Mouse (Mus musculus) CH12.LX (cell line): ENCODE data around the gene Kif26a. TPM values are rescaled to one million over a fixed set of nuclear protein-coding genes. Genes with fewer than 3 reads are reported as not detected.

Experiments
- DNase-seq: peaks from one replicate; pipeline ENCODE4 v3.0.0-alpha.2; 2013; ENCODE audit errors: extremely low read depth
- H3K27ac ChIP-seq: 2 replicates; pipeline ENCODE4 v1.5.1; 2012; ENCODE audit warnings: low read depth, mild to moderate bottlenecking, control low read depth, moderate library complexity; ENCODE audit not compliant: insufficient read depth
- H3K27me3 ChIP-seq: replicated peaks from 2 replicates; pipeline ENCODE3; 2012; ENCODE audit warnings: inconsistent platforms
- H3K36me3 ChIP-seq, 2 experiments: replicated peaks in 1 of 2; 2 replicates each; pipeline versions ENCODE3 to v1.6.1; 2012; ENCODE audit warnings: inconsistent platforms in 1 of 2, low read length in 1 of 2, mild to moderate bottlenecking in 1 of 2, mixed read lengths in 1 of 2, moderate library complexity in 1 of 2; ENCODE audit not compliant: control insufficient read depth in 1 of 2, insufficient read depth in 1 of 2
- H3K4me1 ChIP-seq, 2 experiments: 2 replicates each; pipeline ENCODE4 v1.6.1; 2012; ENCODE audit warnings: inconsistent platforms in 1 of 2, moderate library complexity in 1 of 2; ENCODE audit not compliant: insufficient read depth in 2 of 2, control insufficient read depth in 1 of 2
- H3K4me2 ChIP-seq: 2 replicates; pipeline ENCODE4 v1.6.1; 2012; ENCODE audit warnings: low read depth, mild to moderate bottlenecking, control low read depth; ENCODE audit not compliant: poor library complexity, insufficient read depth, severe bottlenecking
- H3K4me3 ChIP-seq, 3 experiments: fragments of 150-350 bp in 1 of 3; sonication (generic) in 1 of 3; replicated peaks in 1 of 3; 2 replicates each; pipeline versions ENCODE3 to v1.5.1; 2011 to 2012; ENCODE audit warnings: low read depth in 2 of 3, low read length in 2 of 3, mild to moderate bottlenecking in 2 of 3, moderate library complexity in 2 of 3, control low read depth in 1 of 3, improper control_type of control experiment in 1 of 3, inconsistent platforms in 1 of 3, mixed read lengths in 1 of 3; ENCODE audit not compliant: poor library complexity in 1 of 3
- H3K79me2 ChIP-seq: replicated peaks from 2 replicates; pipeline ENCODE4 v1.6.1; 2012; ENCODE audit warnings: mild to moderate bottlenecking, moderate library complexity; ENCODE audit not compliant: control insufficient read depth, poor library complexity, insufficient read depth, severe bottlenecking; ENCODE audit errors: extremely low read depth
- H3K9ac ChIP-seq: 2 replicates; pipeline ENCODE4 v1.6.1; 2012; ENCODE audit warnings: low read depth, mild to moderate bottlenecking, control low read depth, moderate library complexity; ENCODE audit not compliant: insufficient read depth
- H3K9me3 ChIP-seq: replicated peaks from 2 replicates; pipeline ENCODE3; 2012; ENCODE audit warnings: low read length, inconsistent platforms, mixed read lengths
- CHD1 ChIP-seq: IDR thresholded peaks from 2 replicates; pipeline ENCODE4 v1.6.1; 2012; ENCODE audit warnings: low read depth, low read length, improper control_type of control experiment, inconsistent platforms
- E2F4 ChIP-seq: IDR thresholded peaks from 2 replicates; pipeline ENCODE4 v1.6.1; 2011; ENCODE audit warnings: low read depth, low read length, improper control_type of control experiment; ENCODE audit not compliant: insufficient replicate concordance
- ETS1 ChIP-seq: conservative IDR thresholded peaks from 2 replicates; pipeline ENCODE4 v1.6.1; 2012; ENCODE audit warnings: low read depth, mild to moderate bottlenecking, inconsistent platforms, low read length, improper control_type of control experiment, moderate library complexity
- JUN ChIP-seq: IDR thresholded peaks from 2 replicates; pipeline ENCODE4 v1.6.1; 2011; ENCODE audit warnings: low read depth, mild to moderate bottlenecking, low read length, improper control_type of control experiment, moderate library complexity; ENCODE audit not compliant: insufficient read depth
- JUND ChIP-seq: conservative IDR thresholded peaks from 2 replicates; pipeline ENCODE4 v1.6.1; 2011; ENCODE audit warnings: low read depth, low read length, improper control_type of control experiment
- MAX ChIP-seq: IDR thresholded peaks from 2 replicates; pipeline ENCODE4 v1.6.1; 2011; ENCODE audit warnings: low read length, improper control_type of control experiment
- MYC ChIP-seq: IDR thresholded peaks from 2 replicates; pipeline ENCODE4 v1.6.1; 2011; ENCODE audit warnings: low read depth, mild to moderate bottlenecking, improper control_type of control experiment, low read length
- NRF1 ChIP-seq: IDR thresholded peaks from 2 replicates; pipeline ENCODE4 v1.6.1; 2014; ENCODE audit warnings: low read depth, mild to moderate bottlenecking, inconsistent platforms, low read length, improper control_type of control experiment, moderate library complexity
- PAX5 ChIP-seq: IDR thresholded peaks from 2 replicates; pipeline ENCODE4 v1.6.1; 2012; ENCODE audit warnings: low read length, inconsistent platforms, mixed read lengths
- POLR2AphosphoS2 ChIP-seq: IDR thresholded peaks from 2 replicates; pipeline ENCODE4 v1.6.1; 2011; ENCODE audit warnings: low read depth, low read length, improper control_type of control experiment
- RCOR1 ChIP-seq: conservative IDR thresholded peaks from 2 replicates; pipeline ENCODE4 v1.6.1; 2012; ENCODE audit warnings: low read depth, mild to moderate bottlenecking, inconsistent platforms, low read length, improper control_type of control experiment
- SMC3 ChIP-seq: IDR thresholded peaks from 2 replicates; pipeline ENCODE4 v1.6.1; 2011; ENCODE audit warnings: low read depth, low read length, improper control_type of control experiment
- TBP ChIP-seq: conservative IDR thresholded peaks from 2 replicates; pipeline ENCODE4 v1.6.1; 2011; ENCODE audit warnings: low read depth, low read length, improper control_type of control experiment
- UBTF ChIP-seq: IDR thresholded peaks from 2 replicates; pipeline ENCODE4 v1.6.1; 2012; ENCODE audit warnings: low read depth, mild to moderate bottlenecking, inconsistent platforms, low read length, improper control_type of control experiment, moderate library complexity
- ZKSCAN1 ChIP-seq: IDR thresholded peaks from 2 replicates; pipeline ENCODE4 v1.6.1; 2012; ENCODE audit warnings: low read depth, inconsistent platforms, low read length, improper control_type of control experiment, borderline replicate concordance
- dilution Hi-C: fragments of 300-500 bp; cut with MboI; formaldehyde crosslinking; loops from 2 replicates; pipeline ENCODE4 v1.14.3; 2020; ENCODE audit warnings: low sequenced_read_pairs; ENCODE audit not compliant: extremely low pct_unique_long_range_greater_than_20kb, extremely low pct_ligation_motif_present
- in situ Hi-C: fragments of 300-500 bp; cut with MboI; formaldehyde crosslinking; loops from 3 replicates; pipeline ENCODE4 v1.14.3; 2019; ENCODE audit warnings: low sequenced_read_pairs, low pct_ligation_motif_present, low pct_unique_long_range_greater_than_20kb, mixed read lengths
- polyA plus RNA-seq: library from polyadenylated mRNA; unstranded; fragments of >175 nt; gene quantifications from 2 replicates; pipeline ENCODE4 v1.2.1, GENCODE M21; 2012; ENCODE audit warnings: low read depth; ENCODE audit not compliant: insufficient read length
- total RNA-seq, 2 experiments: library from RNA; depleted of rRNA; stranded (reverse); fragments of 300-350 nt in 1 of 2; fragments of >200 nt in 1 of 2; gene quantifications; 2 replicates each; pipeline ENCODE4 v1.2.3; 2012 to 2014

Kif26a gene
- total and polyA plus RNA-seq, 3 experiments, result not detected

- in situ Hi-C loops (no loop called here), dilution Hi-C loops (no loop called here)
Observed at GRCm38 (mm10) chr12:112169240-112169639, 23.2 kb downstream of the Kif26a start.

GRCm38 (mm10) chr12:112170671-112171574 lies 24.9 kb downstream of the Kif26a start:
- DNase-seq, result no peak
- no peaks in the 10 kb centered on the region for H3K79me2 ChIP-seq
- in situ Hi-C loops (no loop called here), dilution Hi-C loops (no loop called here)
- no peaks in the 10 kb centered on the region for H3K36me3 ChIP-seq
- H3K9me3 ChIP-seq, result no peaks in the 10 kb centered on the region
- peaks cover 2 to 9% of the 10 kb centered on the region in 2 experiments; a peak in 2 of 4 replicates for H3K4me1 ChIP-seq
- H3K27me3 ChIP-seq, result peaks cover 89% of the 10 kb centered on the region
- no peak overlapping the region for H3K4me3 ChIP-seq
- no peak overlapping the region for H3K27ac ChIP-seq
- no peak overlapping the region for H3K9ac ChIP-seq
- H3K4me2 ChIP-seq, result peak overlapping the region; percentile 17
- no peak for TF ChIP-seq E2F4
- no peak for TF ChIP-seq POLR2AphosphoS2
- no peak for TF ChIP-seq PAX5
- TF ChIP-seq RCOR1, result no peak
- TF ChIP-seq JUND, result no peak
- no peak for TF ChIP-seq ZKSCAN1

More at GRCm38 (mm10) chr12:112169240-112169639, 23.2 kb downstream of the Kif26a start:
- Histone ChIP-seq H3K36me3 (no peaks in the 10 kb centered on the region), H3K4me1 (peaks cover 2 to 9% of the 10 kb centered on the region in 2 experiments; a peak in 2 of 4 replicates), H3K9ac (no peak overlapping the region), H3K79me2 (no peaks in the 10 kb centered on the region), H3K9me3 (no peaks in the 10 kb centered on the region), H3K27ac (no peak overlapping the region), H3K4me3 (no peak overlapping the region), H3K4me2 (no peak overlapping the region), H3K27me3 (peaks cover 97% of the 10 kb centered on the region)
- no peak for TF ChIP-seq TBP
- TF ChIP-seq ETS1, result no peak
- DNase-seq, result no peak

GRCm38 (mm10) chr12:112171657-112172056 lies 25.6 kb downstream of the Kif26a start:
- Histone ChIP-seq H3K27me3 (peaks cover 83% of the 10 kb centered on the region), H3K36me3 (no peaks in the 10 kb centered on the region), H3K9me3 (no peaks in the 10 kb centered on the region), H3K9ac (no peak overlapping the region), H3K4me1 (peaks cover 2 to 9% of the 10 kb centered on the region in 2 experiments; a peak in 2 of 4 replicates), H3K4me3 (no peak overlapping the region), H3K79me2 (no peaks in the 10 kb centered on the region), H3K27ac (no peak overlapping the region), H3K4me2 (no peak overlapping the region)
- DNase-seq, result no peak
- dilution Hi-C loops, result no loop called here
- TF ChIP-seq MYC (no peak), MAX (no peak), NRF1 (no peak), SMC3 (no peak), UBTF (no peak), CHD1 (no peak), JUN (no peak)
- in situ Hi-C loops, result no loop called here
